Mouse (Mus musculus) forebrain, embryonic 11.5 days (tissue): ENCODE measurements around the gene Scarb1. TPM values are rescaled to one million over a fixed set of nuclear protein-coding genes. Genes with fewer than 3 reads are reported as not detected.

Experiments used
- ATAC-seq: fragments of 200-750 bp; cut with Nextera tagmentation; replicated peaks from 2 replicates; pipeline ENCODE4 v1.8.0; 2017; ENCODE audit warnings: moderate TSS enrichment; ENCODE audit not compliant: low FRiP score
- DNase-seq: peaks from one replicate; pipeline ENCODE4 v3.0.0-alpha.2; 2017; ENCODE audit warnings: low spot score
- H3K27ac ChIP-seq: fragments of 300-500 bp; sonication (generic); 2 replicates; pipeline ENCODE4 v1.5.1; 2014; ENCODE audit warnings: low read depth, low read length
- H3K27me3 ChIP-seq: fragments of 300-500 bp; sonication (generic); 2 replicates; pipeline ENCODE4 v1.6.1; 2014; ENCODE audit warnings: mild to moderate bottlenecking, low read length, mixed read lengths; ENCODE audit not compliant: control insufficient read depth, insufficient read depth
- H3K36me3 ChIP-seq: fragments of 300-500 bp; sonication (generic); 2 replicates; pipeline ENCODE4 v1.6.1; 2014; ENCODE audit warnings: mild to moderate bottlenecking, low read length, moderate library complexity, mixed read lengths; ENCODE audit not compliant: control insufficient read depth, insufficient read depth
- H3K4me1 ChIP-seq: fragments of 300-500 bp; sonication (generic); replicated peaks from 2 replicates; pipeline ENCODE4 v1.6.1; 2014; ENCODE audit warnings: low read length, mixed read lengths; ENCODE audit not compliant: control insufficient read depth, insufficient read depth
- H3K4me2 ChIP-seq: fragments of 300-500 bp; sonication (generic); 2 replicates; pipeline ENCODE4 v1.6.1; 2014; ENCODE audit warnings: low read depth, mild to moderate bottlenecking, low read length, moderate library complexity, mixed read lengths; ENCODE audit not compliant: severe bottlenecking
- H3K4me3 ChIP-seq: fragments of 300-500 bp; sonication (generic); 2 replicates; pipeline ENCODE4 v1.5.1; 2014; ENCODE audit warnings: low read depth, low read length
- H3K9ac ChIP-seq: fragments of 300-500 bp; sonication (generic); 2 replicates; pipeline ENCODE4 v1.6.1; 2014; ENCODE audit warnings: low read length
- H3K9me3 ChIP-seq: fragments of 300-500 bp; sonication (generic); 2 replicates; pipeline ENCODE4 v1.6.1; 2016; ENCODE audit warnings: low read length, mixed read lengths; ENCODE audit not compliant: control insufficient read depth
- WGBS: fragments of 180-500 bp; shearing (Covaris S2); extraction: QIAGEN DNeasy Blood & Tissue Kit; methylation state at CpG from one replicate; pipeline ENCODE4 v1.1.7; 2014; 5-methylcytosine and 5-hydroxymethylcytosine counted together
- polyA plus RNA-seq: library from polyadenylated mRNA; unstranded; fragments of >200 nt; fragmentation: Nextera tagmentation; extraction: Ambion mirVana; gene quantifications from 2 replicates; pipeline ENCODE4 v1.2.1, GENCODE M21; 2014

Scarb1 gene
- polyA plus RNA-seq, 1 experiment from 2014 or later, result 43.7 TPM

DNA sequence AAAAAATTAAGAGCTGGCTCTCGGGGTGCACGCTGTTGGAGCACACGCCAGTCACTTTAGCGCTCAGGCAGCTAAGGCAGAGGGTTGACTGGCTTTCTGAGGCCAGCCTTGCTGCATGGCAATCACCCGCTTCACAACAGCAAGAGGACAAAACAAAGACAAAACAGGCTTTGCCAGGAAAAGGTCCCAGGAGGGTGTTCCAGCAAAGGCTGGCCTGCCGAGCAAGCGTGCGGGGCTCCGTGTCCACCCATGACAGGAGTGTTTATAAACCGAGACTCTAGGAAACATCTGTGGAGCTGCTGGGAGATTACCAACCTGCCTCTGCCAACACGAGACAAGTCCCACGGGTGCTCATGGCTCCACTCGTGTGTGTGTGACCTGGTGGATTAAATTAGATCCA lies 34.1 kb downstream of the Scarb1 start:
- H3K4me1 ChIP-seq, result no peaks in the 10 kb centered on the region
- H3K9ac ChIP-seq, result no peak overlapping the region
- no peak overlapping the region for H3K4me2 ChIP-seq
- DNase-seq (no peak), ATAC-seq (no peak)
- no peaks in the 10 kb centered on the region for H3K27me3 ChIP-seq
- H3K27ac ChIP-seq, result no peak overlapping the region
- WGBS, result 87% methylated on average over 13 of the region's 13 CpGs
- no peak overlapping the region for H3K4me3 ChIP-seq
- no peaks in the 10 kb centered on the region for H3K36me3 ChIP-seq
- H3K9me3 ChIP-seq, result no peaks in the 10 kb centered on the region

DNA sequence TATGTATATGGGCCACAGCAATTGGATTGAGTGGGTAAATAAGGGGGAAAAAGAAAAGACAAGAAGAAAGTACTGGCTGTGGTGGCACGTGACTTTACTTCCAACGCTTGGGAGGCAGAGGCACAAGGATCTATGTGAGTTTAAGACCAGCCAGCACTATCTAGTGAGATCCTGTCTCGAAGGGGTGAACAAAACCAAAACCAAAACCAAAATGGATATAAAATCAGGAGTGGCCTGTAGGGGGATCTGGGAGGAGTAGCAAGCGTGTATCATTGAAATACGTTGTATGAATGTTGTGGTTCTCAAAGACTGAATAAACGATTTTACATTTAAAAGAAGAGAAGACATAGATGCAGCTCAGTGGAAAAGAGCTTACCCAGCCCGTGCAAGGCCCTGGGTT lies 34.5 kb downstream of the Scarb1 start:
- no peak overlapping the region for H3K27ac ChIP-seq
- DNase-seq, result no peak
- ATAC-seq, result no peak
- no peaks in the 10 kb centered on the region for H3K36me3 ChIP-seq
- H3K27me3 ChIP-seq, result no peaks in the 10 kb centered on the region
- 90% methylated on average over 7 of the region's 7 CpGs for WGBS
- H3K4me1 ChIP-seq, result no peaks in the 10 kb centered on the region
- no peak overlapping the region for H3K4me3 ChIP-seq
- H3K9ac ChIP-seq, result no peak overlapping the region
- no peak overlapping the region for H3K4me2 ChIP-seq
- no peaks in the 10 kb centered on the region for H3K9me3 ChIP-seq

DNA sequence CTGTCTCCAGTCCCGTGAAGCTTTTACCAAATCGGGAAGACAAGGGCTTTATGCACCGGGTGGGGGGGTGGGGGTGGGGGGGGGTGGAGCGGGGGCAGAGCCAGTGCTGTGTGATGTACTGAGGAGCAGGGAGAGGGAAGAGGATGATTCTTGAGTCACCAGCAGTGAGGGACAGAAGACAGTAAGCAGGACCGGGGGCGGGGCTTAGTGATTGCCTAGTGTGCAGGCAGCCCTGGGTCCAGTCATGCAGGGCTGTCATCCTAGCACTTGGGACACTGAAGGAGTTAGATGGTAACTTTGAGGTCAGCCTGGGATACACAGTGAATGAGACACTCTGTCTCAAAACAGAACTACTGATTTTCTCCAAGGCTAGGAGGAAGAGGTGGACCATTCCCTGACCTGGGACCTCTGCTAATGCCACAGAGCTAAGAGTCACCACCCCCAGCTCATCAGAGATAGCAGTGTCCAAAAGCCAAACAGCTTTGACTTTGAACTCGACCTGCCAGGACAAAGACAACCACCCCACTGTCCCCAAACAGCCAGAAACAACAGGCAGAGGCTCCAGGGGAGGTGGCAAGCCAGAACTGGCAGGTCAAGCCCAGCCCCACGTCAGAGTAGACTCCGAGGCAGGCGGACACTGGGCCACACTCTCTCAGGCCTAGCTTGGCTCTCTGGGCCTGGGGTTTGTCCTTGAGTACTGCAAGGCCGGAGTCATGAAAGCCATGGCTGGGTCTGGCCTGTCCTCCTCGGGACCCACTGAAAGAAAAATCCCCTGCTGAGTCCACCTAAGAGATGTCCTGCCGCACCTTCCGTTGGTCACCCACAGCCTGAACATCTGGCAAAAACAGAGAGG lies 35.4 kb downstream of the Scarb1 start:
- no peak overlapping the region for H3K4me2 ChIP-seq
- H3K9ac ChIP-seq, result no peak overlapping the region
- H3K27ac ChIP-seq, result no peak overlapping the region
- H3K27me3 ChIP-seq, result no peaks in the 10 kb centered on the region
- no peak overlapping the region for H3K4me3 ChIP-seq
- ATAC-seq, result peak; percentile 43; the same call in 1 of the 2 replicates
- WGBS, result 58% methylated on average over 14 of the region's 14 CpGs
- H3K36me3 ChIP-seq, result no peaks in the 10 kb centered on the region
- H3K4me1 ChIP-seq, result no peaks in the 10 kb centered on the region
- DNase-seq, result no peak
- no peaks in the 10 kb centered on the region for H3K9me3 ChIP-seq

DNA sequence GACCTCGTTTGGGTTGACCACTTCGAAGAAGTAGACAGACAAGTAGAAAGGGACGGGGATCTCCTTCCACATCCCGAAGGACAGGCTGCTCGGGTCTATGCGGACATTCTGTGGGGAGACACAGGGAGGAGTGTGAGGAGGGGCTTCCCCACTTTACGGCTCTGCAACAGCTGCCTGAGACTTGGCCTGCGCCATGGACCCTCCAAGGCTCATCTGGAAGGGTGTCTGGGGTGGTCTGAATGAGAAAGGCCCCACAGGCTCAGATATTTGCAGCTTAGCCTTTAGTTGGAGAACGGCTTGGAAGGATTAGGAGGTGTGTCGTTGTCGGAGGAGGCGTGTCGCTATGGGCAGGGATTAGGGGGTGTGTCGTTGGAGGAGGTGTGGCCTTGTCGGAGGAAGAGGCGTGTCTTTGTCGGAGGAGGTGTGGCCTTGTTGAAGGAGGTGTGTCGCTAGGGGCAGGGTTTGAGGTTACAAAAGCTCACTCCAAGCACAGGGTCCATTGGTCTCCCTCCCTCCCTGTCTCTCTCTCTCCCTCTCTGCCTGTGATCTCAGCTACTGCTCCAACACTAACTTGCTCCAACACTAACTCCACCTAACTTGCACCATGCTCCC lies 36.5 kb downstream of the Scarb1 start:
- no peak overlapping the region for H3K9ac ChIP-seq
- peak overlapping the region; percentile 34; the same call in 1 of the 2 replicates for H3K4me2 ChIP-seq
- no peaks in the 10 kb centered on the region; the same call in 1 of the 2 replicates for H3K9me3 ChIP-seq
- 21% methylated on average over 18 of the region's 18 CpGs for WGBS
- H3K4me3 ChIP-seq, result no peak overlapping the region
- no peaks in the 10 kb centered on the region for H3K36me3 ChIP-seq
- no peaks in the 10 kb centered on the region for H3K4me1 ChIP-seq
- no peaks in the 10 kb centered on the region for H3K27me3 ChIP-seq
- no peak overlapping the region for H3K27ac ChIP-seq
- ATAC-seq (peak; percentile 87), DNase-seq (peak; percentile 84)

DNA sequence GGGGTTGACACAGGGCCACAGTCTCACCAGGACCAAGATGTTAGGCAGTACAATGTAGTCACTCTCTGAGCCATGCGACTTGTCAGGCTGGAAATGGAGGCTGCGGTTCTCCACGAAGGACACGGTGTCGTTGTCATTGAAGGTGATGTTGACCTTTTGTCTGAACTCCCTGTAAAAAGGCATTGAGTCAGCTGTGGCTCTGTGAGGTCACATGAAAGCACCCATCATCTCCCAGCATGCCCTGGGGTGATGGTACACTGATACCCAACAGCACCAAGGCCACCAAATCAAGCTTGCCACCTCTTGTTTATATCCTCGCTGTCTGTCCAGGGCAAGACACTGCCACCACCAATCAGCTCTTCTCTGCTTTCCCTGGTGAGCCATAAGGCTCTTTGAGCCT lies 37.8 kb downstream of the Scarb1 start:
- no peak overlapping the region for H3K9ac ChIP-seq

DNA sequence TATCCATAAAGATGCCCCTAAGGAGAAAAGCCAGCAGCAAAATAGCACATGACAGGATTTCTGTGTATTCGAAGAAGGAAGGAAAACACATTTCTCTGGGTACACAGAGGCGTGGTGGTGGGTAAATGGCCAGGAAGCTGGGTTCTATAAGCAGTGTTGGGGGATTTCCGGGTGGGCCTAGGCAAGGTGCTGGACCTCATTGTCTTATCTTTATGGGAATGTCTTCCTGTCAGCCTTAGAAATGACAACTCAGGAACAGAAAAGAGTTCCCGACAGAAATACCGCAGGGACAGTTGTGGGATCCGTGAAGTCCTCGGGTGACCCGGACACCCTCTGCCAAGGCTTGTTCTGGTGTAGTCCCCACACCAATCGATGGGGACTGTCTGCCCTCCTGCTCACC lies 42.7 kb downstream of the Scarb1 start:
- ATAC-seq (no peak), DNase-seq (no peak)
- H3K9ac ChIP-seq, result no peak overlapping the region
- no peak overlapping the region for H3K4me2 ChIP-seq
- H3K4me3 ChIP-seq, result no peak overlapping the region
- 93% methylated on average over 9 of the region's 9 CpGs for WGBS
- no peak overlapping the region for H3K27ac ChIP-seq
- no peaks in the 10 kb centered on the region for H3K27me3 ChIP-seq
- peaks cover 6% of the 10 kb centered on the region; the same call in 1 of the 2 replicates for H3K36me3 ChIP-seq
- no peaks in the 10 kb centered on the region for H3K4me1 ChIP-seq
- no peaks in the 10 kb centered on the region; the same call in 1 of the 2 replicates for H3K9me3 ChIP-seq

More for the DNA sequence above, 37.8 kb downstream of the Scarb1 start:
- ATAC-seq, result no peak
- Histone ChIP-seq H3K4me1 (no peaks in the 10 kb centered on the region), H3K27me3 (no peaks in the 10 kb centered on the region), H3K4me2 (no peak overlapping the region), H3K36me3 (no peaks in the 10 kb centered on the region), H3K4me3 (no peak overlapping the region), H3K9me3 (no peaks in the 10 kb centered on the region; the same call in 1 of the 2 replicates), H3K27ac (no peak overlapping the region)
- no peak for DNase-seq
- 95% methylated on average over 6 of the region's 6 CpGs for WGBS

DNA sequence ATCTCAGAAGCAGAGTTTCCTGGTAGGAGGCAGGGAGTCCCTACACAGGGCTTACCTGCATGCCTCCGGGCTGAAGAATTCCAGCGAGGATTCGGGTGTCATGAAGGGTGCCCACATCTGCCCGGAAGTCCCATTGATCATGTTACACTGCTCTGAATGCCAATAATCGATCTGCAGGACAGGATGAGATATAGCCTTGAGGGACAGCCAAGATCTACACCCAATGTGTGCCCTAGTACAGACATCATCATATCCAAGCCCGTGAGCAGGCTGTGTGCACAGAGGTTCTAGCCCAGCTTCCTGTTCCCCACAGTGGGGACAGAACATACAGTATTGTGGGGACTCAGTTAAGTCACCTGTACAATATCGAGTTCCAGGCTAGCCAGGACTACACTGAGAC lies 43.7 kb downstream of the Scarb1 start:
- Histone ChIP-seq H3K27ac (no peak overlapping the region), H3K9ac (no peak overlapping the region), H3K9me3 (no peaks in the 10 kb centered on the region; the same call in 1 of the 2 replicates), H3K4me1 (no peaks in the 10 kb centered on the region), H3K36me3 (peaks cover 6% of the 10 kb centered on the region; the same call in 1 of the 2 replicates), H3K4me3 (no peak overlapping the region), H3K27me3 (no peaks in the 10 kb centered on the region), H3K4me2 (no peak overlapping the region)
- no peak for DNase-seq
- 93% methylated on average over 7 of the region's 7 CpGs for WGBS
- no peak for ATAC-seq

DNA sequence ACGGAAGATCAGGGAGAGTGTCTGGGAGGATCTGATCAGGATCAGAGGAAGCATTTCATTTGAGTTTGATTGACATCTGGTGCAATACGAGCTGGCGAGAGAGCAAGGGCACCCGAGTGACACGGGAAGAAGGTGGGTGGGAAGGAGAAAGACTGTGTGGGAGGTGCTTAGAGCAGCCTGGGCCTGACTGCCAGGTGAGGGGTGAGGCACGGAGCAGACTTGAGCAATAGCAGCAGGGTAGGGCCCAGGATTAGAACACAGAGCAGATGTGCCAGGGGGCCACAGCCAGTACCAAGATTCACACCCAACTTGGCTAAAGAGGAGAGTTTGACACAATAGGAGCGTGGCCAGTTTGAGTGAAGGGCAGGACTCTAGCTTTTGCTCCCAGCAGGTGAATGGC lies 47.9 kb downstream of the Scarb1 start:
- WGBS, result 73% methylated on average over 7 of the region's 7 CpGs
- no peak for ATAC-seq
- no peak overlapping the region for H3K4me2 ChIP-seq
- DNase-seq, result no peak
- peaks cover 6% of the 10 kb centered on the region; the same call in 1 of the 2 replicates for H3K36me3 ChIP-seq
- H3K27me3 ChIP-seq, result no peaks in the 10 kb centered on the region
- no peaks in the 10 kb centered on the region for H3K4me1 ChIP-seq
- no peak overlapping the region for H3K27ac ChIP-seq
- H3K4me3 ChIP-seq, result no peak overlapping the region
- no peak overlapping the region for H3K9ac ChIP-seq
- H3K9me3 ChIP-seq, result no peaks in the 10 kb centered on the region
